Mouse (Mus musculus): ENCODE measurements at regions not wholly inside any gene's neighbourhood (a gene's known extent, or its start where the extent isn't known, plus 50 kb on each side); places are given as distances from the start of the nearest gene placed in this dataset.
"Not testable (repeated sequence)": the region's sequence is repeated elsewhere in the genome, so short reads cannot be mapped to it uniquely, and the experiment has no call there.

DNA sequence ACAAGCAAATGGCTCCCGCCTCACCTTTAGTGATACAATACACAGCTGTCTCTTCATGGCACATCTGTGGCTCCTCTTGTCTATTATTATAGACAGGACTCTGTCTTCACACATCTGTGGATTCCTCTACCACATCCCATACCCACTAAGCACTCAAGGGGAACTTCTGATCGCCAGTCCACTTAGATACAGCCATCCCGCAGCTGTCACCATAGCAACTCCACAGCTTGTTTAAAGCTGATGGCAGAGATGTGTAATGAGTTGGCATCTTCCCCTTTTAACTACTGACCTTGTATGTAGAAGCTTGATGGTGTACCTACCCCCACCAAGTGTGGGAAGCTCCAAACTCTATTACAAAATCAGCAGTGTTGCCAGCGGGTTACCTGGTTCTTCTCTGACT is 109.5 kb upstream of the Pfn2 start:
- DNase-seq (ENCODE audit: extremely low spot score in 1 of 2, low spot score in 1 of 2) = no peak

DNA sequence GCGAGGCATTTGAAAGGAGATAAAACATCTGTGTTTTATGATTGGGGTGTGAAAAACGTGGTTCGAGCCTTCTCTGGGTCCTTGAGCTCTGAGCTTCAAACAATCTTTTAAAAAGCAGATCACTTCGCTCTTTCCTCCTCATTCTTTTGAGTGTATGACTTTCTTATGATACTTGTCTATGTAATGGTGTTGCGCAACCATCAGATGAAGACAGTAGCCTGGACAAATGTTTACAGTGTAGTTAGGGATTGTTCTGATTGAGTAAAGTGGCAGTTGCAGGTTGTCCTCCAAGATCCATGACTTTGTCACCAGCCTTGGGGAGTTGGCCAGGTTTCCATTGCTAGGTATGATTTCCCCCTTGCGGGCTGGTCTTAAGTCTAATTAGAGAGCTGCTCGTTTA is 116.1 kb upstream of the Pfn2 start:
- DNase-seq (ENCODE audit: extremely low spot score in 1 of 2, low spot score in 1 of 2) = no peak

DNA sequence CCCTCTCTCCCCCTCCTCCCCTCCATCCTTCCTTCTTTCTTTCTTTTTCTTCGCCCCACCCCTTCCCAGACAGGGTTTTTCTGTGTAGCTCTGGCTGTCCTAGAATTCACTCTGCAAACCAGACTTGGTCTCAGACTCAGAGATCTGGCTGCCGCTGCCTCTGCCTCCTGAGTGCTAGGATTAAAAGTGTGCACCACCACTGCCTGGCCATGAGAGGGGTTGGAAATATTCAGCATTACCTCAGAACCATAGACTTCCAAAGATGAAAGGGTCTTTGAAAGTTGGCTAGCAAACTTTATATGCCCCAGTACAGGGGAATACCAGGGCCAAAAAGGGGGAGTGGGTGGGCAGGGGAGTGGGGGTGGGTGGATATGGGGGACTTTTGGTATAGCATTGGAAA is 122.7 kb upstream of the Pfn2 start:
- not testable (repeated sequence) for DNase-seq (ENCODE audit: extremely low spot score in 1 of 2, low spot score in 1 of 2)

DNA sequence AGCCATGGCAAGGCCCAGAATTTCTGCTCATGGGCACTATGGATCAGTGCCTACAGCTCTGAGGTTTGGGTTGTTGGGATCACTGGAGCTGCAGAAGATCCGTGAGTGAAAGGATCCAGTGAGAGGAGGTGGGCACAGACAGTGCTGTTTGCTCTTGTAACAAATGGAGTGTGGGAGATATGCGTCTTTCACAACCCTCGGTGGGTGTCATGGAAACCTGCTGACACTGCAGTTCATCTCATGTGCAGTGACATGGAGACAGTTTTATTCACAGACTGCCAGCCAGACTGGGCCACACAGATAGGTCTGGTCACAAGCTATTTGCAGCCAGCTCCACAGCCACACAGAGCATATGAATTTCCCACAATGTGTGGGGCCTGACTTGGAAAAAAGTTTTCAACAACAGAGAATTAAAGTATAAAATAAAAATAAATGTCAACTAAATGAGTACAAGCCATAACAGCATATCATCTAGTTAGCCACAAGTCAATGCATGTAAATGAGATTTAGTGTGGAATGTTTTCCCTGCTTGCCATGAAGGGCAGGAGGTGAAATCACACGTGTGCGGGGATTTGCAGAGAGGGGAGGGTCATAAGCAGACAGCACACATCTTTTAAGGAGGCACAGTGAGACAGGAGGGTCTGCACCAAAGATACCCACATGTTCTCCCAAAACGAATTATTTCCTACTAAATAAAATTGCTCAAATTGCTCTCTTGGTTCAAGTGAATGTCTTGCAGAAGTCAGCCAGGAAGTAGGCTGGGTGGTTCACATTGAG is 124.8 kb upstream of the Pfn2 start:
- DNase-seq (ENCODE audit: extremely low spot score in 1 of 2, low spot score in 1 of 2) = no peak

DNA sequence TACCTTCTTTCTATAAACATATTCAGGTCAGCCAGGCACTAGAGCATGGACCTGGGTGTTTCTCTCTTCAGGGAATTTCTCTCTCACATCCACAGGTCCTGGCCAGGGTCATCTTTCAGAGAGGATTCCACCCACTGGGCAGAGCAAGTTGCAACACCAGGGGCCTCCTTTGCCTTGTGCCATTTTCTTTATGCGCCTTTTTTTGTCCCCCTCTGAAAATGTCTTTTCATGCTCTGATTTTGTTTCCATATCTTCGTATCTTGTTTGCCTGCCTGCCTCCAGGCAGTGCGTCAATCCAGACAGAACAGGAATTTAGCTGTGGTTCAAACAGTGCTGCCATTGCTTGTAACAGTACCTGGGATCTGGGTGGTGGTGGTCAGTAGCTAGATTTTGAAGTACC is 125.7 kb upstream of the Pfn2 start:
- DNase-seq (ENCODE audit: extremely low spot score in 1 of 2, low spot score in 1 of 2) = no peak

DNA sequence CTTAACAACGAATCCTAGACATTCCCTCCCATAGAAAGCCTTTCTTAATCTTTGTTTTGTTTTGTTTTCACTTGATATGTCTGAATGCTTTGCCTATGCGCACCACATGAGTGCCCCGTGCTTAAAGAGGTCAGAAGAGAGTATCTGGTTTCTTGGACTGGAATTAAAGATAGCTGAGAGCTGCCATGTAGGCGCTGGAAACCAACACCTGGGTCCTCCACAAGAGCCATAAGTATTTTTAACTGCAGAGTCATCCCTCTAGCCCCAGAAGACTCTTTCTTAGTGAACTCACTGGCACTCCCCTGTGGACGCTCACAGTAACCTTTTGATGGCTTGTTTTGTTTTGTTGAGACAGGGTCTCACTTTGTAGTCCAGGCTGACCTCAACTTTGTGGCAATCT is 127.5 kb upstream of the Pfn2 start:
- no peak for DNase-seq (ENCODE audit: extremely low spot score in 1 of 2, low spot score in 1 of 2)

DNA sequence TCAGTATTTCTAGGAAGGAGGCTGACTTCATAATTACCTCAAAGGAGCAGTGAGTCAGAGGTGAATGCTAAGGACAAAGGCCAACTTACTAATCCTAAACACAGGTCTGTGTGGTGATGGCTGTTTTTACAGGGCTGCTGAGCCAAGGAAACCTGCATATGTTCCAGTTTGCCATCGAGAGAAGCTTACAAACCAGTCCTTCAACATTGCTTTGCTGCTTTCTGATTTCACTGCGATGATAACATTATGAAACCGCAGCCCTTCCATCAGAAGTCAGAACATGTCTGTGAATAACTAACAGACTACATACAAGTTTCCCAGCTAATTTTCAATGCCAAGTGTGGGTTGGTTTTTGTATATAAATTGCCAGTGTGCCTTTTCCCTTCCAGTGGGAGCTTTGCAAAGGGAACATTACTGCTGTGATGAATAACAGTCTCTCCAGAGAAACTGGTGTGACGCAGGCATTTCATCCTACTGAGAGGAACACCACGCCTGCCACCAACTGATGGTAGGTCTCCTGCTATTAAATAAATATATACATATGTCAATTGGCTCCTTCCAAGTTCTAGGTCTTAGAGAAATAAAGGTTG is 128.9 kb upstream of the Pfn2 start:
- DNase-seq (ENCODE audit: extremely low spot score in 1 of 2, low spot score in 1 of 2) = peak; percentile 20 to 56

DNA sequence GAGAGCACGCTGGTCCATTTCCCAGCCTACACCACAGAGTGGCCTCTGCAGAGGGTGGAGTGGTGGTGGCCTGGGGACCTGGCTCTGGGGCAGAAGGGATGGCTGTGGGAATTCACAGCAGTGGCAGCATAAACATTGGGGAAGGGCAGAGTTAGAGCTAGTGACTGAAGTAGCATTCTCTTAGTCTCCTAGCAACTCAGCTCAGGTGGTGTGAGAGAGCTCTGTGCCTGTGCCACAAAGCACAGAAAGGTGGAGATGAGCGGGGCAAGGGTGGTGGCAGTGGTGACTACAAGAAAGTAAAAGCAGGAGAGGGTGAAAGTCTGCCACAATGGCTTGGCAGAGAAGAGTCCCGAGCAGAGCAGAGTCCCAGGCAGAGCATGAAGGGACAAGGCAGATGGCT is 140.3 kb upstream of the Pfn2 start:
- no peak for DNase-seq (ENCODE audit: extremely low spot score in 1 of 2, low spot score in 1 of 2)

DNA sequence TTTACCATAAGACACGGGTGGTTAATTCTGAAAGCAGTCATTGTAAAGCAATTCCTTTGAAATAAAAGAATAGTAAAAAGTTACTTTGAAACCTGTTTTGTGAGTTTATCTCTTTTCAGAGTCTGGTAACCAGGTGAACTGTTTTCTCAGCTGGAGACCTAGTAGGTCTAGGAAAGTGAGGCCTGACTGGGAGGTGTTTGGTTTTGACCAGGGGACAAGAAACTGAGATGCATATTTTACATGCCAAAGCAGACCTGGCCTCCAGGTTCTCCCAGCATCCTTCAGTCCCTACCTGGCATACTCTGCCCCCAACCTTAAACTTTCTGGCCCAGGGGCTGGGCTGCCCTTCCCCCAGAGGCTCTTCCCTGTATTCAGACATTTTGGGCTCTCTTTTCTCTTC is 142.9 kb upstream of the Pfn2 start:
- DNase-seq (ENCODE audit: extremely low spot score in 1 of 2, low spot score in 1 of 2) = no peak

DNA sequence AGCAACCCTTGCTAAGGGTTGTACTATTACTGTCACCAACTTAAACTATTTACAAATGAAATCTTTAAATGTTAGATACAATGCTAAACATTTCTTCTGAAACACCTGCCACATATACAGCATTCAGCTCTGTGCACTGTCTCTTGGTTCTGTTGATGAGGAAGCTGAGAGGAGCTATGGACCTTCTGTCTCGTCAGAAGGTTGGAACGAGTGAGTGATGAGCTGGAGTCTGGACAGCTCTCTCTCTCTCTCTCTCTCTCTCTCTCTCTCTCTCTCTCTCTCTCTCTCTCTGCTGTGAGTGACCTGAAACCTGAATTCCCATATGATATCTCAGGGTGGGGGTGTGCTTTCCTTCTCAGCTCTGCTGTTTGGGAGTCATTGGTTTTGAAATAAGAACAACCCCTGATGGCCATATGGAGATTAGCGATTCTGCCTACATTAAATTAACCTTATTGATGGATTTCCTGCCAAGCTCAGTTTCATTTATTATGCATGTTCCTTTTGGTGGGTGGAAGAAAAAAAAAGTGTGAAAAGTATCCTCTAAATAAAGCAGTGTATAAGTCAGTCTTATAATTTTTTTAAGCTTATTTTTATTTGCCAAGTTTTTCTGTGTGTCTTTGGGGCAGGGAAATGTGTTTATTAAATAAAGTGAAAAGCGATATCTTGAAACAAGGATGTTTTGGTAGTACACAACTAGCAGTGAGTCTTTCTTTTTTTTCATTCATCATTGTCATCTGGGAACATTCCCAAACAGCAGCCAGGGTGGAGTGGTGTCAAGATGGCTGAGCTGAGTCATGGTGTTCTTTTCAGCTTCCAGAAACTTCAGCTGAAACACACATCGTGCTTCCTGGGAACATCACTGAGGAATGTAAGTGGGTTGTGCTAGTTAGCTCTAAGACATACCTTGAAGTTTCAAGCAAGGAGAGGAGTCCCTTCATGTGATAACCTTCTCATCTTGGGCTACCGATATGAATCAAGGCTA is 150.5 kb upstream of the Pfn2 start:
- peak; percentile 66 to 83 for DNase-seq (ENCODE audit: extremely low spot score in 1 of 2, low spot score in 1 of 2)

DNA sequence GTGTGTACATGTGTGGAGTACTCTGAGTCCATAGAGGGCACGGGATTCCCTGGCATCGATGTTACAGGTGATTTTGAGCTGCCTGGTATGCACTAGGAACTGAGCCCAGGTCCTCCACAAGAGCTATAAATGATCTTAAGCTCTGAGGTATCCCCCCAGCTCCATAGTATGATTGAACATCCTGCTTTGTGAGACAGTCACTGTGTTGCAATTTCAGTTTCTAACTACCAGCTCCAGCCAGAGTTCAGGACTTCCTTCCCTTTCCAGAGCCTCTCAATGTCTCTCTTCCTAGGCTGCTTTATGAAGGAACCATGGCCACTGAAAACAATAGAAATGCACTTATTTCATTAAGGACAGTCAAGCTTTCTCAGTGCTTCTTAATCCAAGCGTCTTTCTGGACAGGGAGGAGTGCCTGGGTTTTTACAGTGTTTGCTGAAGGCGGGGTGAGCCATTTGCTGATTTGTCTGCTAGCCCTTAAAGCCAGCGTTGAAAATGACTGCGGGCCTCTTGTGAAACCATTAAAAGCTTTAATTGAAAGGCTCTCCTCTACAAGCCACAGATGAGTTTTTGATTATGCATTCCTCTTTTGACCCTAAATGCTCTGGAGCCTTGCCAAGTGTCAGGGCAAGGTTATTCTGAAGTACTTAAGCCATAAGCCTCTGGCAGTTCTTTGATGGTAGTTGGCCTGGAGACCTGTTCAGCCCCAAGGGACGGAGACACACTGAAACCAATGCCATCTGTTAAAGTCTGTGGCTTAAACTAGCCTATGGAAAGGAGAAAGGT is 155.1 kb upstream of the Pfn2 start:
- DNase-seq (ENCODE audit: extremely low spot score in 1 of 2, low spot score in 1 of 2) = no peak

DNA sequence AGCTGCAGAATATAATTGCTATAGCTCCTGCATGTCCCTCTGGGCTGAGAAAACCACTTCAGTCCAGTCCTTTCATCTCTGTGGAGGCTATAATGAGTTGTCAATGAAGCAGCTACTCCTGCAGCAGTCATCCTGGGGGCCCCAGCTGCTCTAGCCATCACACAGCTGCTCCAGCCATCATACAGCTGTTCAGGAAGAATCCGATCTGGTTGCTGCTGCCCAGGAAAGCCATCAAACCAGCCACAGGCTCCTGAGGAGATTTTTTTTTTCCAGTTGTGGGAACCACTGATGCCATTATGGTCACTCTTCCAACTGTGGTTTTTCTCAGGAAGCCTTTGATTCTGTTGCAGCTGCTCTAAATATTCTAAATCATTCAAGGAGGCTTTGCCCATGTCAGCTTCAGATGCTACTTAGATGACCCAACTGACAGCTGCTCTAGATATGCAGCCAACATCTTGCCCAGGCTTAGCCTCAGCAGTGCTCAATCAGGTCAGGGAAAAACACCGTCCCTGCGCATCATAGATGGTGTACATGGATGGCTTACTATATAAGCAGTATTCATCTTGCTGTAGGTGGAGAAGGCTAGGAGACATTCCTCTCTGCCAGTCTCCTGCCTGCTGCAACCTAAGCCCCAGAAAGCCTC is 177.0 kb upstream of the Pfn2 start:
- no peak for DNase-seq (ENCODE audit: extremely low spot score in 1 of 2, low spot score in 1 of 2)

DNA sequence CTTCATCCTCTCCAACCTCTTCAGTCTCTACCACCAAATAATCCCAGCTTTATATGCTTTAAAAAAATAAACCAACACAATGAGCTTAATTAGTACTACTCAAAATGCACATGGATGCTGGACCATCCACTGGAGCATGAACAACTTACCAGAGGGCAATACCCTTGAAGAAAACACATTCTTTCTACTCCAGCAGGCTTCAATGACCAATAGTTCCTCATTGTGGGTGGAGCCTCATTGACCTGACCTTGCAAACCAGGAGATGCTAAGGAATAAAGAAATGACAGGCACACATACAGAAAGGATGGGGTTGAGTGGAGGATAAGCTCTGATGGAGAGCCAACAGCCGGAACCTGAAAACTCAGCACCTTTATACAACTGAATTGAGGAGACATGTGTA is 201.7 kb upstream of the Pfn2 start:
- no peak for DNase-seq (ENCODE audit: extremely low spot score in 1 of 2, low spot score in 1 of 2)

DNA sequence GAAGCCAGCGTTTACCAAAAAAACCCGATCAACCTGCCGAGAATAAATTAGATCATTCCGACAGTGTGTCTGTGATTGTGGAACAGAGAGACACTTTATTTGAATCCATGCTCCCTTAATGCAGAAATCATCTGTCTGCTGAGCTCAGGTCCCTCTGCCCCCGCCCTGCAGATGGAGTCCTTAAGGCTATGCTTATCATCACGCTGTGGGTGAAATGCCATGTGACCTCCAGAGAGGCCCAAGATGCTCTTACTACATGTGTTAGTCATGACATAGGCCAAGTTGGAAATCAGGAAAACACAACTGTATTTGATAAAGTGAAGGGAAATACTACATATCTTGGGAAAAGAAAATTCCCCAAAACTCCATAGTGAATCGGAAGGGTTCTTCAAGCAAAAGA is 206.8 kb upstream of the Pfn2 start:
- DNase-seq (ENCODE audit: extremely low spot score in 1 of 2, low spot score in 1 of 2) = no peak

DNA sequence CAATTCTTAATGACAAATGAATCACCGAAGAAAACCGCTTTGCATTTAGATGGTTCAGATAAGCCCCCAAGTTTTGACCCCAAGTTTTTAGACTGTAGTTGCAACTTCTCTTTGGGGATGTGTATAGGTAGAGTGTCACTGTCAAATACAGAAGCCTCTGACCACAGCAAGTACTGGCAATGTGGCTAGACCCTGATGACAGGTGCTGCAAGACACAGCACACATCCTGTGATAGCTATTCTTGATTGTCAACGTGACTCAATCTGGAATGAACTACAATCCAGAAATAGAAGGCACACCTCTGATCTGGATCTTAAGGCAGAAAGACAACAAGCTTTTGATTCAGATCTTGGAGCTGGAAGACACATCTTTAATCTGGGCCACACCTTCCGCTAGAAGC is 207.3 kb upstream of the Pfn2 start:
- DNase-seq (ENCODE audit: extremely low spot score in 1 of 2, low spot score in 1 of 2) = no peak

DNA sequence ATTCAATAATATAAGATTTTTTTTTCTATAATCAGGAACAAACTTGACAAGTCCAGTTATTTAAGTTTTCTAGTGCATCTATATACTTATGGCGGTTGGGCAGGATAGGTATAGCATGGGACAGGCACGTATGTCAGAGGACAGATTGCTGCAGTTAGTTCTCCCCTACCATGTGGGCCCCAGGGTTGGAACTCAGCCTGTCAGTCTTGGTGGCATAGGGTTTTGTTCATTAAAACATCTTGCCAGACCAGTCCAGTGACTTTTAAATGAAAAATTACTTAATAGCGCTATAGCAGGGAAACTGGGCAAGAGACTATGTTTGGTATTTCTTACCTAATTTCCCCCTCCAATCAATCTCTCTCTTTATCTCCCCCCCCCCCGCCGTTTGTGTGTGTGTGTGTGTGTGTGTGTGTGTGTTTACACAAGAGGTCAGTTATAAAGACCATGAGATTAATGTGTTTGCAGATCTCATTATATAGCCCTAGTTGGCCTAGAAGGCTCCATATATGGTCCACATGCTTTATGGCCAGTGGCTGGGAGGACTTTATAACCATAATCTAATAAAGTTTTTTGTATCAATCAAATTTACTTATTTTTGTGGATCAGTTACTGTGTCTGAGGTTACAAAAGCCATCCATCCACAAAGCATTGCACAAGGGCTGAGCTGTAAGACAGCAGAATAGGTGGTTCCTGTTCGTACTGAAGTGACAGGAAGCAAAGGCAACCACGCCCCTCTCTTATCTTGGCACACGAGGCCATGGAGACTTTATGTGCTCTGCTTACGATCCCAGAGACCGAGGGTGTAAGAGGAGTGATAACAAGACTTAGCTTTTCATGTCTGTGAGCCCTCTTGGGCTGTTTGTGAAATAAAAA is 208.5 kb upstream of the Pfn2 start:
- DNase-seq (ENCODE audit: extremely low spot score in 1 of 2, low spot score in 1 of 2) = no peak

DNA sequence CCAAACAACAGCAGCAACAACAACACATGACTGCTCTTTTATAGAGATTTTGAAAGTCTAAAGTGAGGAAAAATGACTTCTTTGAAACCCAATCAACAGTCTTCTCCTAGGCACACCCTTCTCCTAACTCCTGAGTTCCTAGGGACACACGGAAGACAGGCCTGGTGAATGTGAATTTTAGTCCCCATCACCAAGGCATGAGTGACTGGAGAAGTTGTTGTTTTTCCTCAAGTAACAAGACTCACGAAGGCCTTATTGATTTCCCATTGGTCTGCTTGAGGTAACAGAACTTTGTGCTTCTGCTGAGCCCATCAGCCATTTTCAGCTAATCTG is 209.2 kb upstream of the Pfn2 start:
- DNase-seq (ENCODE audit: extremely low spot score in 1 of 2, low spot score in 1 of 2) = no peak

DNA sequence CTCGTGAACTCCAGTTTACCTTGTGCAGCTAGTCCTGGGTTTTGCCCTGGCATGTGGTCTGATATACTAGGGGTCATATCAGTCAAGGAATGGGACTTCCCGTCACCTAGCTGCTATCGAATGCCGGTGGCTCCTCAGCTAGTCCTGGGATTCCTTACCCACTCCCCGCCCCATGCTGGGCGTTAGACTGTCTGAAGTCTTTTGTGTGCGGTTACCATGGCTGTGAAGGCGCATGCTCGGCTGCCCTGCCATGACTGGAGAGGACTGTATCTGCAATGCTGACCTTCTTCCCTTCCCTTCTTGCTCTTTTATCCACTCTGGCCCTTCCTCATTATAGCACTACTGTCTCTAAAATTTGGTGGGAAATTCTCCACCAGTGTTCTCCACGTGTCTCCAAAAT is 210.3 kb upstream of the Pfn2 start:
- no peak for DNase-seq (ENCODE audit: extremely low spot score in 1 of 2, low spot score in 1 of 2)

DNA sequence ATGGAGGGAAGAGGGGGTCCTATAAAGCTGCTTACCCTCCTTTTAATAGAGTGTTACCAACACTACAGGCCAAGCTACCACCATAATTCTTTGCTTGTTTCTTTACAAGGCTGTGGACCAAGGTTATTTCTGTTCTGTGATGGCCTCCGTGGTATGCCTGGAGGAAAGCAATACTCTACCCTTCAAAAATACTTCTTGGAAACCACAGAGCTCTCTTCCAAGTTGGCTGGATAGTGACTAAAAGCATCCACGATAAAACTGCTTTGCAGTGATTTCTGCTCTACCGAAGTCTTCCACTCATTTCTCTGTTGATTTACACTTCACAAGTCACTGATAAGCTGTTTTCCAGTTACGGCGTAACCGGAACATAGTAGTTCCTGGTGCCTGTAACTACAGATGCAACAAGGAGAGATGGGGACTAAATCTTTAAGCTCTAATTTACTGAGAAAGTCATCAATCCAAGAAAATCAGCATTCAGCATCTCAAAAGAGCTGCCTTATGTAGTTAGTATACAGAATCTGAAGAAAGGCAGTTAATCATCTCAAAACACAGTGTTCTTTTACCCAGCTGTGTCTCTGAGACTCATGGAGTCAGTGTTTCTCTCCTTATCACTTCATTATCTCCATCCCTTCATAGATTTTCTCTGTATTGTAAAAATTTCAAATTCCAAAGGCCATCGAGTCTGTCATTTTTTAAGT is 216.1 kb upstream of the Pfn2 start:
- DNase-seq (ENCODE audit: extremely low spot score in 1 of 2, low spot score in 1 of 2) = no peak
